Mouse (Mus musculus): ENCODE results near the gene Nhlrc1. TPM values are rescaled to one million over a fixed set of nuclear protein-coding genes. Genes with fewer than 3 reads are reported as not detected.

The Nhlrc1 gene
- total RNA-seq, 2 experiments from 2014 or later, result 3.6 to 3.8 TPM

Other genes with a start within 250 kb of the Nhlrc1 start
- gene Kif13a, start 85.0 kb downstream of the Nhlrc1 start, total RNA-seq (2021), result 10 to 100 TPM; 61.0 to 67.1 TPM
- 10 to 100 TPM in 1 of 2 experiments, 1 to 10 TPM in 1; 9.0 to 11.3 TPM for gene Kdm1b, start 28.6 kb upstream of the Nhlrc1 start, total RNA-seq (2021)
- gene Tpmt, start 29.9 kb upstream of the Nhlrc1 start, total RNA-seq (2021), result 1 to 10 TPM; 7.0 to 8.6 TPM
- 10 to 100 TPM; 82.7 to 90.6 TPM for gene Dek, start 91.4 kb upstream of the Nhlrc1 start, total RNA-seq (2021)
- gene Rnf144b, start 107.8 kb upstream of the Nhlrc1 start, total RNA-seq (2021), result 10 to 100 TPM; 10.7 to 12.5 TPM

All from gastrocnemius, postnatal 4 days (tissue).